Mouse (Mus musculus): ENCODE data around the gene Kdm4b.

Kdm4b gene

GRCm38 (mm10) chr17:56325450-56326152 is at the start of gene Kdm4b:
Gene Kdm4b (plus strand): TSS chr17:56326062.
- peak; percentile 99 for DNase-seq (ENCODE audit: low read depth, low spot score)

- peak; percentile 91 for DNase-seq (ENCODE audit: low read depth, low spot score)
Measured at GRCm38 (mm10) chr17:56276643-56277566, 49.0 kb upstream of the Kdm4b start, which contains the start of gene Ticam1. Gene Ticam1 (minus strand): TSS chr17:56276786.

DNA sequence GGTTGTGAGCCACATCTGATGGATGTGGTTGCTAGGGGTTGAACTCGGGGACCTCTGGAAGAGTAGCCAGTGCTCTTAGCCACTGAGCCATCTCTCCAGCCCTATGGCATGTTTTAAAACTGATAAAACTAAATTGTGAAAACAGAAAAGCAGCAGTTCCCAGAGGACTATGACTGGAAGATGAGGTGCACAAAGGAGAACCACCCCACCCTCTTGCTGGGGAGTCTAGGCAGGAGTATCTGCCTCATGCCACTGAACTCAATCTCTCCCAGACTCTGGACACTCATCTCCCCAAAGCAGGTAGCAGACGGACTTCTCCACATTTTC is 48.3 kb upstream of the Kdm4b start:
- DNase-seq (ENCODE audit: low read depth, low spot score) = no peak

DNA sequence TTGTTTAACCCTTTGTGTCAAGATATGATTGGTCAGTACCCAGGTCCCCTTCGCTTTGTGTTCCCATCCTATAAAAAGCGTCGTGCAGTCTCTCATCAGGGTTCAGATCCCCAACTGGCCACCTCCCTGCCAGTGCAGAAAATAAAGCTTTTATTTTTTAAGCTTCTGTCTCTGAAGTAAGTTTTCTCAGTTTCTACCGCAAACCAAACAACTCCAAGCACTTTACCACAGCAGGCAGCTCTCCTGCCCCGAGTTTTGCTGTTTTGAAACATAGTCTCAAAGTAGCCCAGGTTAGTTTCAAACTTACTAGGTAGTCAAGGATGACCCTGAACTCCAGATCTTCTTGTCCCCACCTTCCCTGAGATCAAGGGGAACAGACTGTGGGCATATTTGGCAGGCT is 47.5 kb upstream of the Kdm4b start:
- DNase-seq (ENCODE audit: low read depth, low spot score) = no peak

GRCm38 (mm10) chr17:56279481-56280155 is 46.2 kb upstream of the Kdm4b start:
- DNase-seq (ENCODE audit: low read depth, low spot score) = no peak

DNA sequence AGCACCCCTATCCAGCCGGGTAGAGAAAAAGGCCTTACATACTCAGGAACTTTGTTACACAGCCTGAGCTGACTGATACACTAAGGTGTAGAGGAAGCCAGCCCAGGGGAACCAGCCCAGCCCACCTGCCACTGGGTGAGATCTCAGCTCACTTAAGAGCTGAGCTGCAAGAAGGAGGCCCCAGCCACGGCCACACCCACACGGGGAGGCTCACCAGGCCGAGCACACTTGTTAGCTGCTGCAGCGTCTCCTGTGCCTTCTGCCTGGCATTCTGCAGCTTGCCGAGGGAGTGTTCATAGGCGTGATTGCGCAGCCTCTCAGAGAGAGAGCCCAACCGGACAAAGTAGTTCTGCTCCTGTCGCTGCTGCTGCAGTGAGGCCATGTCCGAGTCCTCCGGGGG is 44.7 kb upstream of the Kdm4b start:
- DNase-seq (ENCODE audit: low read depth, low spot score) = peak; percentile 55

DNA sequence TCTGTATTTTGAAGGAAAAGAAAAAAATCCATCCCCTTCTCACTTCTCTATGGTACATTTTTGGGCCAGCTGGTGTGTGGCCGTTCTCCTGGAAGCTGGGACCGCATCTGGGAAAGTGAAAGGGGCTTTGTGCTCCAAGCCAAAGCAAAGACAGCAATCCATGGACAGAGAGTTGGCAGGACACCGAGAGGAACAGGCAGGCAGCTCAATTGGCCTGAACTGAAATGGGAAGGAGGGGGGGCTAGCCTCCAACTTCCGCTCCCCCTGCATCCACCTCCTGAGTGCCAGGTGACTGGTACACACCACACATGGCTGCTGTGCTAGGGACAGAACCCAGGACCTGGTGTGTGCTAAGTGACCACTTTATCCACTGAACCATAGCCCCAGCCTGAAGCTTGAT is 43.1 kb upstream of the Kdm4b start:
- no peak for DNase-seq (ENCODE audit: low read depth, low spot score)

- no peak for DNase-seq (ENCODE audit: low read depth, low spot score)
Measured at GRCm38 (mm10) chr17:56283316-56283715, 42.5 kb upstream of the Kdm4b start.

DNA sequence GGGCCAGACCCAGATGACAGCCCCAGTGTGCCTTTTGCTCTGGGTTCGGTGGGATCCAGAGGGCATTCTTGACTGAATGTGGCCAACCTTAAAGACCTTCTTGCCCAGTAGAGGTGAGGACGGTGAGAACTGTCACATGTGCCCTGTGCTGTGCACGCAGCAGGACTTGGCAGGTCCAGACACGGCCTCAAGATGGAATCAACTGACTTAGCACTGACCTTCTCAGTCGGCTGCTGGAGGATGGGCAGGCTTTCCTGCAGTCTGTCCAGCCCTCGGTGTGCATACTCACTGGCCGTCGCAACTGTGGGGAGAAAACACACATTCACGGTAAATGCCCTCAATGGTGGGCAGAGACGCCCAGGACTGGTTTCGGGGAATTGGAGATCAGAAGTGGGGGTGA is 39.9 kb upstream of the Kdm4b start:
- no peak for DNase-seq (ENCODE audit: low read depth, low spot score)

GRCm38 (mm10) chr17:56287830-56288229 is 38.0 kb upstream of the Kdm4b start:
- DNase-seq (ENCODE audit: low read depth, low spot score) = peak; percentile 76

DNA sequence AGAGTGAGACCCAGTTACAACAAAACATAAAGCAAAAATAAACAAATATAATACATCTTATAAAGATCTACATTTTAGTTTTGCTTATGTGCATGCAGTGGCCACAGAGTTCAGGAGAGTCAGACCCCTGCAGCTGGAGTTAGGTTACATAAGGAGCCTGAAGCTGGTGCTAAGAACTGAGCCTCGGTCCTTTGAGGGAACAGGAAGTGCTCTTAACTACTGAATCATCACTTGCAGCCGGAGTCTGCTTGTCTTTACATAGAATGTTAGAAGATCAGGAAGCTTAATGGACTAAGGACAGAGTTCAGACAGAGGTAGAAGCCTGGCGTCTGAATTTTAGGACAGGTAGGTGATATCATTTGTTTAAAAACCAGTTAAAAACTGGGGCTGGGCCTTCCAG is 37.0 kb upstream of the Kdm4b start:
- no peak for DNase-seq (ENCODE audit: low read depth, low spot score)

- peak; percentile 88 for DNase-seq (ENCODE audit: low read depth, low spot score)
Measured at GRCm38 (mm10) chr17:56289371-56290331, 36.2 kb upstream of the Kdm4b start.

GRCm38 (mm10) chr17:56290388-56291170 is 35.3 kb upstream of the Kdm4b start:
- peak; percentile 96 for DNase-seq (ENCODE audit: low read depth, low spot score)

DNA sequence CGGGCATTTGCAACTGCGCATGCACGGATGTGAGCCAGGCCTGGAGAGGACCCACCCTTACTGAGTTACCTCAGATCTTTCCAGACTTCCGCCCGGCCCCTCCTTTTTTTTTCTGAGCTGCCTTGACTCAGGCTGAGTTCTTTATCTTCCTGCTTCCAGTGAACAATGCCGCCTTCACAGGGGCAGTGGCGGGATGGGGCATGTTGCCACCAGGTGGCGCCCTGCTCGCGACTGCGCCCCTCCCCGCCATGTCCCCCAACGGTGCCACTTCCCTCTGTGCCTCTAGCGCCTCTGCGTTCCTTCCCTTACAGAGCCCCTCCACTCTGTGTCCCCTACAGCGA is 34.7 kb upstream of the Kdm4b start:
- DNase-seq (ENCODE audit: low read depth, low spot score) = peak; percentile 97

DNA sequence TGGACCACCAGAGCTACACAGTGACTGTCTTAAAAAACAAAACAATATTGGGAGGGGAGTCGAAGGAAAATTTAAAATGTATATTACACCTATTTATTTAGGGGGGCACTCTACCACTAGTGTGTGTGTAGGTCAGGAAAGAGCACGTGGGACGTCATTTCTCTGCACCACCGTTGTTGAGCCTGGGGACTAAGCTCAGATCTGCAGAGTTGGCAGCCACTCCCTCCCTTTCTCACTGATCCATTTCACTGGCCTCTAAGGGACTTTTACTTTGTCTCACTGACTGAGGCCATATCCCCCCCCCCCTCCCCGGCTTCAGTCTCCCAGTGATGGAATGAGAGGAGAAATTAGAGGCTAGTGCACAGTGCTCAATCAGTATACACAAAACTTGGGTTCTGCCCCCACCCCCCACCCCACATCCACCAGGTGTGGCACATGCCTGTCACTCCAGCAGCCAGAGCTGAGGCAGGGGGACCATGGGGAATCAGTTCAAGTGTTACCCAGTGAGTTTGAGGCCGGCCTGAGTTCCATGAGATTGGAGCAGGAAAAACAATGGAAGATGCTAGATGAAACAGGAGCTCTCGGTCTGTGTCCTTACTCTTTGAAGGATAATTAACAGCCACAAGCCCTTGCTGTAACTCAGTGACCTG is 33.9 kb upstream of the Kdm4b start:
- DNase-seq (ENCODE audit: low read depth, low spot score) = no peak

- no peak for DNase-seq (ENCODE audit: low read depth, low spot score)
Measured at GRCm38 (mm10) chr17:56292531-56293222, 33.2 kb upstream of the Kdm4b start, which contains the start of gene Plin3. Gene Plin3 (minus strand): TSS chr17:56292873.

GRCm38 (mm10) chr17:56293291-56293690 is 32.6 kb upstream of the Kdm4b start:
- no peak for DNase-seq (ENCODE audit: low read depth, low spot score)

DNA sequence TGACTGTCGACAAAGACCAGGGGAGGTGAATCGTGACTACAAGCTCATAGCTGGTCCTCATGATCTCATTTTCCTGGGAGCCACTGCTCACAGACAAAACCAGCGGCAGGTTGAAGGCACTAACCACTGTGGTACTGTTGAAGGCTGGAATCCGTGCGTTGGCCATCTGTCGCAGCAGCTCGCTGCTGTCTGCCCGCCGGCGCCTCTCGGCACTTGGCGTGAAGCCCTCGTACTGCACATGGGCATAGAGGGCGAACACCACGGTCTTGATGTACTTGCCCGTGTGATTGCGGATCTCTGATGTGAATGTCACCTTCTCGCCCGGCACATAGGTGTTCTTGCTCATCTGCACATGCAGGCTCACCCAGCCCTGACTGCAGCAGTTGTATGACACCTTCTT is 31.6 kb upstream of the Kdm4b start:
- DNase-seq (ENCODE audit: low read depth, low spot score) = no peak

- no peak for DNase-seq (ENCODE audit: low read depth, low spot score)
Measured at GRCm38 (mm10) chr17:56296201-56296600, 29.7 kb upstream of the Kdm4b start.

Measured in ES-CJ7 (cell line).